Mouse (Mus musculus) lung, postnatal 10 days (tissue): ENCODE data around the gene Cyp2w1.
"Not testable (repeated sequence)": the region's sequence is repeated elsewhere in the genome, so short reads cannot be mapped to it uniquely, and the experiment has no call there.

Experiments used
- DNase-seq: peaks from one replicate; pipeline ENCODE4 v3.0.0; 2021

The Cyp2w1 gene

GRCm38 (mm10) chr5:139387329-139388194 is 35.1 kb downstream of the Cyp2w1 start:
- DNase-seq: peak; percentile 76

- DNase-seq: peak; percentile 59
Measured at GRCm38 (mm10) chr5:139388195-139388570, 35.8 kb downstream of the Cyp2w1 start.

- no peak for DNase-seq
Measured at GRCm38 (mm10) chr5:139388694-139389675, 36.6 kb downstream of the Cyp2w1 start.

GRCm38 (mm10) chr5:139389676-139390061 is 37.3 kb downstream of the Cyp2w1 start:
- peak; percentile 93 for DNase-seq

- DNase-seq: not testable (repeated sequence)
Measured at GRCm38 (mm10) chr5:139390324-139391119, 38.1 kb downstream of the Cyp2w1 start.

- DNase-seq: no peak
Measured at GRCm38 (mm10) chr5:139391309-139391990, 39.0 kb downstream of the Cyp2w1 start.

GRCm38 (mm10) chr5:139392219-139393196 is 40.1 kb downstream of the Cyp2w1 start:
- DNase-seq: no peak

GRCm38 (mm10) chr5:139393197-139393588 is 40.8 kb downstream of the Cyp2w1 start:
- no peak for DNase-seq

- no peak for DNase-seq
Measured at GRCm38 (mm10) chr5:139394399-139394798, 42.0 kb downstream of the Cyp2w1 start.

- no peak for DNase-seq
Measured at GRCm38 (mm10) chr5:139395528-139395927, 43.1 kb downstream of the Cyp2w1 start.

- no peak for DNase-seq
Measured at GRCm38 (mm10) chr5:139397359-139397916, 45.0 kb downstream of the Cyp2w1 start.

- peak; percentile 97 for DNase-seq
Measured at GRCm38 (mm10) chr5:139397959-139398753, 45.7 kb downstream of the Cyp2w1 start.

- no peak for DNase-seq
Measured at GRCm38 (mm10) chr5:139398786-139399185, 46.4 kb downstream of the Cyp2w1 start.

GRCm38 (mm10) chr5:139399991-139400390 is 47.6 kb downstream of the Cyp2w1 start:
- DNase-seq: no peak

- no peak for DNase-seq
Measured at GRCm38 (mm10) chr5:139402106-139402505, 49.7 kb downstream of the Cyp2w1 start.

- DNase-seq: no peak
Measured at GRCm38 (mm10) chr5:139403692-139404260, 51.4 kb downstream of the Cyp2w1 start.

GRCm38 (mm10) chr5:139404801-139405401 is 52.5 kb downstream of the Cyp2w1 start, which contains the start of gene C130050O18Rik:
Gene C130050O18Rik (plus strand): TSS chr5:139405280.
- no peak for DNase-seq

GRCm38 (mm10) chr5:139405478-139405877 is 53.1 kb downstream of the Cyp2w1 start:
- DNase-seq: no peak

- no peak for DNase-seq
Measured at GRCm38 (mm10) chr5:139405953-139406352, 53.5 kb downstream of the Cyp2w1 start.
